Mouse (Mus musculus): ENCODE measurements around the gene Olfr564. TPM values are rescaled to one million over a fixed set of nuclear protein-coding genes. Genes with fewer than 3 reads are reported as not detected.

Olfr564 gene
- not detected in 2 replicates for polyA plus RNA-seq (2015; fragmentation: Nextera tagmentation; extraction: Ambion mirVana)

- Histone ChIP-seq H3K36me3 (ENCODE audit: control insufficient read depth, insufficient read depth, low read length) (no peaks in the 10 kb centered on the region), H3K4me1 (ENCODE audit: control insufficient read depth, insufficient read depth, low read length) (no peaks in the 10 kb centered on the region), H3K4me2 (ENCODE audit: low read length) (no peak within 1 kb of the TSS), H3K4me3 (ENCODE audit: low read depth, low read length) (no peak within 1 kb of the TSS), H3K27ac (ENCODE audit: low read length) (no peak within 1 kb of the TSS), H3K27me3 (ENCODE audit: control insufficient read depth, insufficient read depth, low read depth, low read length) (no peaks in the 10 kb centered on the region), H3K9me3 (replicated peaks; ENCODE audit: control insufficient read depth, low read length, poor library complexity, severe bottlenecking) (no peaks in the 10 kb centered on the region), H3K9ac (ENCODE audit: low read depth, low read length) (no peak within 1 kb of the TSS)
- ATAC-seq = no peak
Measured at GRCm38 (mm10) chr7:102803180-102803579, at the start of gene Olfr564. Olfr564 (plus strand) TSS chr7:102803480.

- Histone ChIP-seq H3K4me1 (ENCODE audit: control insufficient read depth, insufficient read depth, low read length) (no peaks in the 10 kb centered on the region), H3K36me3 (ENCODE audit: control insufficient read depth, insufficient read depth, low read length) (no peaks in the 10 kb centered on the region), H3K27me3 (ENCODE audit: control insufficient read depth, insufficient read depth, low read depth, low read length) (no peaks in the 10 kb centered on the region), H3K27ac (ENCODE audit: low read length) (no peak within 1 kb of the TSS), H3K4me3 (ENCODE audit: low read depth, low read length) (no peak within 1 kb of the TSS), H3K9ac (ENCODE audit: low read depth, low read length) (no peak within 1 kb of the TSS), H3K4me2 (ENCODE audit: low read length) (no peak within 1 kb of the TSS), H3K9me3 (replicated peaks; ENCODE audit: control insufficient read depth, low read length, poor library complexity, severe bottlenecking) (no peaks in the 10 kb centered on the region)
- no peak for ATAC-seq
- WGBS = 72% methylated on average over 4 of the region's 4 CpGs
Measured at GRCm38 (mm10) chr7:102759266-102759665, 44.0 kb upstream of the Olfr564 start, which contains the start of the genes Olfr560 and Olfr78. Olfr560 (minus strand) TSS chr7:102759366. Olfr78 (minus strand) TSS chr7:102759471.

- H3K27ac ChIP-seq (ENCODE audit: low read length) = no peak within 1 kb of the TSS
- no peak for ATAC-seq
- H3K27me3 ChIP-seq (ENCODE audit: control insufficient read depth, insufficient read depth, low read depth, low read length) = no peaks in the 10 kb centered on the region
- no peaks in the 10 kb centered on the region for H3K4me1 ChIP-seq (ENCODE audit: control insufficient read depth, insufficient read depth, low read length)
- no peaks in the 10 kb centered on the region for H3K9me3 ChIP-seq (replicated peaks; ENCODE audit: control insufficient read depth, low read length, poor library complexity, severe bottlenecking)
- no peaks in the 10 kb centered on the region for H3K36me3 ChIP-seq (ENCODE audit: control insufficient read depth, insufficient read depth, low read length)
- H3K9ac ChIP-seq (ENCODE audit: low read depth, low read length) = no peak within 1 kb of the TSS
- no peak within 1 kb of the TSS for H3K4me3 ChIP-seq (ENCODE audit: low read depth, low read length)
- 88% methylated on average over 2 of the region's 2 CpGs for WGBS
- H3K4me2 ChIP-seq (ENCODE audit: low read length) = no peak within 1 kb of the TSS
Measured at GRCm38 (mm10) chr7:102770921-102771320, 32.4 kb upstream of the Olfr564 start, which contains the start of gene Olfr561. Olfr561 (plus strand) TSS chr7:102771221.

Other genes starting within 250 kb of the Olfr564 start
- not detected in 2 replicates for gene Trim21, start 238.0 kb upstream of the Olfr564 start, polyA plus RNA-seq (2015; fragmentation: Nextera tagmentation; extraction: Ambion mirVana)
- not detected in 2 replicates for gene Olfr550, start 232.0 kb upstream of the Olfr564 start, polyA plus RNA-seq (2015; fragmentation: Nextera tagmentation; extraction: Ambion mirVana)
- gene Olfr551, start 211.6 kb upstream of the Olfr564 start, polyA plus RNA-seq (2015; fragmentation: Nextera tagmentation; extraction: Ambion mirVana) = not detected in 2 replicates
- gene Olfr552, start 205.7 kb upstream of the Olfr564 start, polyA plus RNA-seq (2015; fragmentation: Nextera tagmentation; extraction: Ambion mirVana) = not detected in 2 replicates
- gene Olfr553, start 185.3 kb upstream of the Olfr564 start, polyA plus RNA-seq (2015; fragmentation: Nextera tagmentation; extraction: Ambion mirVana) = not detected in 2 replicates
- gene Olfr554, start 165.0 kb upstream of the Olfr564 start, polyA plus RNA-seq (2015; fragmentation: Nextera tagmentation; extraction: Ambion mirVana) = not detected in 2 replicates
- gene Olfr555, start 144.7 kb upstream of the Olfr564 start, polyA plus RNA-seq (2015; fragmentation: Nextera tagmentation; extraction: Ambion mirVana) = not detected in 2 replicates
- gene Olfr556, start 138.6 kb upstream of the Olfr564 start, polyA plus RNA-seq (2015; fragmentation: Nextera tagmentation; extraction: Ambion mirVana) = not detected in 2 replicates
- 6.4 and 7.3 TPM in 2 replicates for gene Trim68, start 116.2 kb upstream of the Olfr564 start, polyA plus RNA-seq (2015; fragmentation: Nextera tagmentation; extraction: Ambion mirVana)
- not detected in 2 replicates for gene Olfr557, start 107.6 kb upstream of the Olfr564 start, polyA plus RNA-seq (2015; fragmentation: Nextera tagmentation; extraction: Ambion mirVana)
- not detected in 2 replicates for gene Olfr558, start 101.3 kb upstream of the Olfr564 start, polyA plus RNA-seq (2015; fragmentation: Nextera tagmentation; extraction: Ambion mirVana)
- gene Olfr33, start 84.4 kb upstream of the Olfr564 start, polyA plus RNA-seq (2015; fragmentation: Nextera tagmentation; extraction: Ambion mirVana) = not detected in 2 replicates
- not detected in 2 replicates for gene Olfr559, start 76.0 kb upstream of the Olfr564 start, polyA plus RNA-seq (2015; fragmentation: Nextera tagmentation; extraction: Ambion mirVana)
- not detected in 2 replicates for gene Olfr560, start 44.1 kb upstream of the Olfr564 start, polyA plus RNA-seq (2015; fragmentation: Nextera tagmentation; extraction: Ambion mirVana)
- 0.16 TPM in 1 of 2 replicates, not detected in the other for gene Olfr78, start 44.0 kb upstream of the Olfr564 start, polyA plus RNA-seq (2015; fragmentation: Nextera tagmentation; extraction: Ambion mirVana)
- gene Olfr561, start 32.3 kb upstream of the Olfr564 start, polyA plus RNA-seq (2015; fragmentation: Nextera tagmentation; extraction: Ambion mirVana) = not detected in 2 replicates
- gene Olfr566, start 55.3 kb downstream of the Olfr564 start, polyA plus RNA-seq (2015; fragmentation: Nextera tagmentation; extraction: Ambion mirVana) = not detected in 2 replicates
- gene Olfr568, start 73.6 kb downstream of the Olfr564 start, polyA plus RNA-seq (2015; fragmentation: Nextera tagmentation; extraction: Ambion mirVana) = not detected in 2 replicates
- gene Olfr569, start 87.4 kb downstream of the Olfr564 start, polyA plus RNA-seq (2015; fragmentation: Nextera tagmentation; extraction: Ambion mirVana) = not detected in 2 replicates
- 0.20 TPM in 1 of 2 replicates, not detected in the other for gene Olfr570, start 91.1 kb downstream of the Olfr564 start, polyA plus RNA-seq (2015; fragmentation: Nextera tagmentation; extraction: Ambion mirVana)
- gene Olfr571, start 114.1 kb downstream of the Olfr564 start, polyA plus RNA-seq (2015; fragmentation: Nextera tagmentation; extraction: Ambion mirVana) = not detected in 2 replicates
- gene Olfr572, start 120.9 kb downstream of the Olfr564 start, polyA plus RNA-seq (2015; fragmentation: Nextera tagmentation; extraction: Ambion mirVana) = not detected in 2 replicates
- not detected in 2 replicates for gene Olfr573-ps1, start 139.1 kb downstream of the Olfr564 start, polyA plus RNA-seq (2015; fragmentation: Nextera tagmentation; extraction: Ambion mirVana)
- not detected in 2 replicates for gene Olfr574, start 145.0 kb downstream of the Olfr564 start, polyA plus RNA-seq (2015; fragmentation: Nextera tagmentation; extraction: Ambion mirVana)
- gene Olfr575, start 155.3 kb downstream of the Olfr564 start, polyA plus RNA-seq (2015; fragmentation: Nextera tagmentation; extraction: Ambion mirVana) = not detected in 2 replicates
- not detected in 2 replicates for gene Olfr576, start 159.2 kb downstream of the Olfr564 start, polyA plus RNA-seq (2015; fragmentation: Nextera tagmentation; extraction: Ambion mirVana)
- gene Olfr577, start 172.5 kb downstream of the Olfr564 start, polyA plus RNA-seq (2015; fragmentation: Nextera tagmentation; extraction: Ambion mirVana) = not detected in 2 replicates
- gene Olfr578, start 185.8 kb downstream of the Olfr564 start, polyA plus RNA-seq (2015; fragmentation: Nextera tagmentation; extraction: Ambion mirVana) = not detected in 2 replicates
- not detected in 2 replicates for gene Olfr582, start 234.5 kb downstream of the Olfr564 start, polyA plus RNA-seq (2015; fragmentation: Nextera tagmentation; extraction: Ambion mirVana)
- gene Olfr583, start 247.8 kb downstream of the Olfr564 start, polyA plus RNA-seq (2015; fragmentation: Nextera tagmentation; extraction: Ambion mirVana) = not detected in 2 replicates